Mouse (Mus musculus): ENCODE results near the gene Ezr. TPM values are rescaled to one million over a fixed set of nuclear protein-coding genes. Genes with fewer than 3 reads are reported as not detected.

Gene Ezr
- polyA plus RNA-seq, 1 experiment from 2014 or later: 342 TPM

DNA sequence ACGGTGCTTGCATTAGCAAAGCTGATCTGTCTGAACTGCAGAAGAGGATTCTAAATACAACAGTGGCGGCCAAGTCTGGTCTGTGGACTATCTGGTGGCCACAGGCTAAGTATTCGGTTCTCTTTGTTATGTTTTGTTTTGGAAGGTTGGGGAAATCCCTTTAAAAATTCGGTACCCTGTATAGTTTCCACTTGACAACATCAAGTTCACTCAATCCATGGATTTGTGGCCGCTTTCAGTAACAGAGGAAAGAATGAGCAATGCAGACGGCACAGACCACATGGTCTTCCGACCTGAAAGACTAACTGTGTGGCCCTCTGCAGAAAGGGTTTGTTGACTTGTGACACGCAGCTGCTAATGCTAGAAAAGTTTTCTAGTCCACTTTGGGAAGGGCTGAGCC is 23.7 kb downstream of the Ezr start:
- TF ChIP-seq CTCF (IDR thresholded peaks at IDR 0.05; ENCODE audit: low read depth): no peak
- Histone ChIP-seq H3K9me3 (ENCODE audit: control insufficient read depth) (no peaks in the 10 kb centered on the region), H3K4me3 (ENCODE audit: low read depth, low read length) (no peak overlapping the region), H3K9ac (ENCODE audit: low read depth, low read length) (no peak overlapping the region), H3K4me1 (replicated peaks; ENCODE audit: control insufficient read depth, insufficient read depth, low read length) (peaks cover 2% of the 10 kb centered on the region; the same call in 1 of the 2 replicates), H3K36me3 (ENCODE audit: control insufficient read depth, insufficient read depth) (peaks cover 18% of the 10 kb centered on the region; the same call in 1 of the 2 replicates), H3K27ac (ENCODE audit: low read depth, low read length) (peak overlapping the region; percentile 41; the same call in 1 of the 2 replicates), H3K4me2 (replicated peaks; ENCODE audit: low read depth) (no peak overlapping the region), H3K27me3 (replicated peaks; ENCODE audit: control insufficient read depth, insufficient read depth, low read length) (no peaks in the 10 kb centered on the region)
- ATAC-seq: no peak
- 75% methylated on average over 8 of the region's 8 CpGs for WGBS

GRCm38 (mm10) chr17:6757902-6758301 is 24.7 kb downstream of the Ezr start:
- peak overlapping the region; percentile 81 for H3K27ac ChIP-seq (ENCODE audit: low read depth, low read length)
- peaks cover 26% of the 10 kb centered on the region for H3K36me3 ChIP-seq (ENCODE audit: control insufficient read depth, insufficient read depth)
- 68% methylated on average over 16 of the region's 16 CpGs for WGBS

GRCm38 (mm10) chr17:6755873-6756272 is 26.7 kb downstream of the Ezr start:
- Histone ChIP-seq H3K4me1 (replicated peaks; ENCODE audit: control insufficient read depth, insufficient read depth, low read length) (no peaks in the 10 kb centered on the region), H3K9me3 (ENCODE audit: control insufficient read depth) (no peaks in the 10 kb centered on the region), H3K9ac (ENCODE audit: low read depth, low read length) (0 out of 2 replicates have a peak overlapping the region, but pooled peaks have one; percentile 3), H3K4me3 (ENCODE audit: low read depth, low read length) (no peak overlapping the region), H3K27me3 (replicated peaks; ENCODE audit: control insufficient read depth, insufficient read depth, low read length) (no peaks in the 10 kb centered on the region), H3K4me2 (replicated peaks; ENCODE audit: low read depth) (peak overlapping the region; percentile 13; the same call in 1 of the 2 replicates), H3K36me3 (ENCODE audit: control insufficient read depth, insufficient read depth) (peaks cover 47% of the 10 kb centered on the region), H3K27ac (ENCODE audit: low read depth, low read length) (peak overlapping the region; percentile 84)
- 37% methylated on average over 8 of the region's 8 CpGs for whole genome bisulfite sequencing
- peak; percentile 90 for ATAC-seq
- TF ChIP-seq CTCF (IDR thresholded peaks at IDR 0.05; ENCODE audit: low read depth): no peak

More at GRCm38 (mm10) chr17:6757902-6758301, 24.7 kb downstream of the Ezr start:
- Histone ChIP-seq H3K4me1 (replicated peaks; ENCODE audit: control insufficient read depth, insufficient read depth, low read length) (no peaks in the 10 kb centered on the region), H3K9me3 (ENCODE audit: control insufficient read depth) (no peaks in the 10 kb centered on the region), H3K4me3 (ENCODE audit: low read depth, low read length) (no peak overlapping the region), H3K4me2 (replicated peaks; ENCODE audit: low read depth) (no peak overlapping the region), H3K27me3 (replicated peaks; ENCODE audit: control insufficient read depth, insufficient read depth, low read length) (no peaks in the 10 kb centered on the region), H3K9ac (ENCODE audit: low read depth, low read length) (0 out of 2 replicates have a peak overlapping the region, but pooled peaks have one; percentile 22)
- TF ChIP-seq CTCF (IDR thresholded peaks at IDR 0.05; ENCODE audit: low read depth): no peak
- ATAC-seq: no peak

- ATAC-seq: peak; percentile 36
- peaks cover 54% of the 10 kb centered on the region for H3K36me3 ChIP-seq (ENCODE audit: control insufficient read depth, insufficient read depth)
- H3K9ac ChIP-seq (ENCODE audit: low read depth, low read length): peak overlapping the region; percentile 22; the same call in 1 of the 2 replicates
- H3K9me3 ChIP-seq (ENCODE audit: control insufficient read depth): no peaks in the 10 kb centered on the region
- H3K4me1 ChIP-seq (replicated peaks; ENCODE audit: control insufficient read depth, insufficient read depth, low read length): no peaks in the 10 kb centered on the region
- no peak overlapping the region for H3K4me3 ChIP-seq (ENCODE audit: low read depth, low read length)
- no peaks in the 10 kb centered on the region for H3K27me3 ChIP-seq (replicated peaks; ENCODE audit: control insufficient read depth, insufficient read depth, low read length)
- H3K27ac ChIP-seq (ENCODE audit: low read depth, low read length): peak overlapping the region; percentile 82
- 62% methylated on average over 9 of the region's 9 CpGs for WGBS
- TF ChIP-seq CTCF (IDR thresholded peaks at IDR 0.05; ENCODE audit: low read depth): no peak
- H3K4me2 ChIP-seq (replicated peaks; ENCODE audit: low read depth): 0 out of 2 replicates have a peak overlapping the region, but pooled peaks have one; percentile 13
Measured at GRCm38 (mm10) chr17:6755176-6755575, 27.4 kb downstream of the Ezr start.

DNA sequence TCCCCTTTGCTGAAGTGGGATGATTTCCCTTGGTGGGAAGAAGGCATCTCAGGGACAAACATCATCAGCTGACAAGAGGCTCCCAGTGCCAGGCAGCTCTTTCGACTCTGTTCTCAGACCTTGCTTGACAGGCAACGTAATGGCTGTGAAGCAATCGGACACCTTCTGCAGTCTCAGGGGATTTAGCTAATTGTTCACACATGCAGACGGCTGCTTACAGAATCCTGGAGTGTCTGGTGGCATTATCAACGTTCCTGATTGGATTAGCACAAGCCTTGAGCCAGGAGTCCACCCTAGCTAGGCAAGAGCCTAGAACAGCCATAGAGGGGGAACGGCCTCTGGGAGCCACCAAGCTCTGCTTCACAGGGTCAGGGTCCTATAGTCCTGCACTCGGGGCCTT is 30.2 kb downstream of the Ezr start:
- no peak for ATAC-seq
- TF ChIP-seq CTCF (IDR thresholded peaks at IDR 0.05; ENCODE audit: low read depth): no peak
- Histone ChIP-seq H3K4me2 (replicated peaks; ENCODE audit: low read depth) (no peak overlapping the region), H3K27ac (ENCODE audit: low read depth, low read length) (no peak overlapping the region), H3K27me3 (replicated peaks; ENCODE audit: control insufficient read depth, insufficient read depth, low read length) (no peaks in the 10 kb centered on the region), H3K9me3 (ENCODE audit: control insufficient read depth) (no peaks in the 10 kb centered on the region), H3K4me3 (ENCODE audit: low read depth, low read length) (no peak overlapping the region), H3K4me1 (replicated peaks; ENCODE audit: control insufficient read depth, insufficient read depth, low read length) (no peaks in the 10 kb centered on the region), H3K36me3 (ENCODE audit: control insufficient read depth, insufficient read depth) (peaks cover 66% of the 10 kb centered on the region), H3K9ac (ENCODE audit: low read depth, low read length) (no peak overlapping the region)
- WGBS: 65% methylated on average over 7 of the region's 7 CpGs

GRCm38 (mm10) chr17:6751221-6751859 is 31.2 kb downstream of the Ezr start:
- no peak overlapping the region for H3K4me2 ChIP-seq (replicated peaks; ENCODE audit: low read depth)
- 63% methylated on average over 11 of the region's 11 CpGs for WGBS
- H3K27ac ChIP-seq (ENCODE audit: low read depth, low read length): peak overlapping the region; percentile 21; the same call in 1 of the 2 replicates

More at GRCm38 (mm10) chr17:6751221-6751859, 31.2 kb downstream of the Ezr start:
- Histone ChIP-seq H3K27me3 (replicated peaks; ENCODE audit: control insufficient read depth, insufficient read depth, low read length) (no peaks in the 10 kb centered on the region), H3K9me3 (ENCODE audit: control insufficient read depth) (no peaks in the 10 kb centered on the region), H3K4me1 (replicated peaks; ENCODE audit: control insufficient read depth, insufficient read depth, low read length) (no peaks in the 10 kb centered on the region), H3K36me3 (ENCODE audit: control insufficient read depth, insufficient read depth) (peaks cover 76% of the 10 kb centered on the region), H3K4me3 (ENCODE audit: low read depth, low read length) (no peak overlapping the region), H3K9ac (ENCODE audit: low read depth, low read length) (no peak overlapping the region)
- ATAC-seq: no peak
- no peak for TF ChIP-seq CTCF (IDR thresholded peaks at IDR 0.05; ENCODE audit: low read depth)
